Mouse (Mus musculus) hindbrain, embryonic 10.5 days (tissue): ENCODE data around the gene Dcp1b. TPM values are rescaled to one million over a fixed set of nuclear protein-coding genes. Genes with fewer than 3 reads are reported as not detected.

ENCODE experiments used
- DNase-seq: peaks from one replicate; pipeline ENCODE4 v3.0.0-alpha.2; 2017; ENCODE audit warnings: low spot score
- H3K27ac ChIP-seq: fragments of 300-500 bp; sonication (generic); 2 replicates; pipeline ENCODE4 v1.5.1; 2016; ENCODE audit warnings: mild to moderate bottlenecking, moderate library complexity
- H3K27me3 ChIP-seq: fragments of 300-500 bp; sonication (generic); 2 replicates; pipeline ENCODE4 v1.6.1; 2016; ENCODE audit warnings: mild to moderate bottlenecking; ENCODE audit not compliant: poor library complexity, insufficient read depth, severe bottlenecking
- H3K36me3 ChIP-seq: fragments of 300-500 bp; sonication (generic); 2 replicates; pipeline ENCODE4 v1.6.1; 2016; ENCODE audit warnings: mild to moderate bottlenecking, moderate library complexity
- H3K4me1 ChIP-seq: fragments of 300-500 bp; sonication (generic); replicated peaks from 2 replicates; pipeline ENCODE4 v1.6.1; 2016; ENCODE audit warnings: mild to moderate bottlenecking
- H3K4me3 ChIP-seq: fragments of 300-500 bp; sonication (generic); 2 replicates; pipeline ENCODE4 v1.5.1; 2016; ENCODE audit warnings: mild to moderate bottlenecking, moderate library complexity
- H3K9me3 ChIP-seq: fragments of 300-500 bp; sonication (generic); 2 replicates; pipeline ENCODE4 v1.6.1; 2016; ENCODE audit warnings: mild to moderate bottlenecking, moderate library complexity
- WGBS: fragments of 180-500 bp; shearing (Covaris S2); methylation state at CpG from one replicate; pipeline ENCODE4 v1.1.7; 2016; 5-methylcytosine and 5-hydroxymethylcytosine counted together
- polyA plus RNA-seq: library from polyadenylated mRNA; unstranded; fragments of >200 nt; fragmentation: Nextera tagmentation; extraction: Ambion mirVana; gene quantifications from 2 replicates; pipeline ENCODE4 v1.2.1, GENCODE M21; 2016

Gene Dcp1b
- polyA plus RNA-seq, 1 experiment from 2014 or later, result 11.1 TPM

- Histone ChIP-seq H3K27ac (peak overlapping the region; percentile 16; the same call in 1 of the 2 replicates), H3K9me3 (no peaks in the 10 kb centered on the region), H3K4me3 (no peak overlapping the region), H3K27me3 (no peaks in the 10 kb centered on the region), H3K4me1 (no peaks in the 10 kb centered on the region; the same call in 1 of the 2 replicates), H3K36me3 (peaks cover 18% of the 10 kb centered on the region)
- 79% methylated on average over 13 of the region's 13 CpGs for WGBS
- DNase-seq, result no peak
These were observed 49.6 kb downstream of the Dcp1b start for GRCm38 (mm10) chr6:119224451-119225195.

- H3K4me1 ChIP-seq, result no peaks in the 10 kb centered on the region; the same call in 1 of the 2 replicates
- 90% methylated on average over 12 of the region's 12 CpGs for WGBS
- no peak overlapping the region for H3K27ac ChIP-seq
- peaks cover 17% of the 10 kb centered on the region for H3K36me3 ChIP-seq
- no peak for DNase-seq
- H3K4me3 ChIP-seq, result no peak overlapping the region
- H3K9me3 ChIP-seq, result no peaks in the 10 kb centered on the region
- H3K27me3 ChIP-seq, result no peaks in the 10 kb centered on the region
These were observed 50.2 kb downstream of the Dcp1b start for GRCm38 (mm10) chr6:119225226-119225625.

GRCm38 (mm10) chr6:119225731-119226130 is 50.7 kb downstream of the Dcp1b start:
- Histone ChIP-seq H3K27me3 (no peaks in the 10 kb centered on the region), H3K36me3 (peaks cover 16% of the 10 kb centered on the region), H3K4me3 (no peak overlapping the region), H3K9me3 (no peaks in the 10 kb centered on the region), H3K4me1 (no peaks in the 10 kb centered on the region; the same call in 1 of the 2 replicates), H3K27ac (no peak overlapping the region)
- DNase-seq, result no peak
- WGBS, result 90% methylated on average over 6 of the region's 6 CpGs

GRCm38 (mm10) chr6:119227001-119227400 is 51.9 kb downstream of the Dcp1b start:
- DNase-seq, result no peak
- no peaks in the 10 kb centered on the region; the same call in 1 of the 2 replicates for H3K4me1 ChIP-seq
- H3K27me3 ChIP-seq, result no peaks in the 10 kb centered on the region
- peaks cover 5% of the 10 kb centered on the region for H3K36me3 ChIP-seq
- no peak overlapping the region for H3K27ac ChIP-seq
- H3K9me3 ChIP-seq, result no peaks in the 10 kb centered on the region
- H3K4me3 ChIP-seq, result no peak overlapping the region
- WGBS, result 90% methylated on average over 8 of the region's 8 CpGs

GRCm38 (mm10) chr6:119228861-119229603 is 54.0 kb downstream of the Dcp1b start:
- H3K4me1 ChIP-seq, result no peaks in the 10 kb centered on the region; the same call in 1 of the 2 replicates
- H3K9me3 ChIP-seq, result no peaks in the 10 kb centered on the region
- no peak overlapping the region for H3K4me3 ChIP-seq
- H3K27me3 ChIP-seq, result no peaks in the 10 kb centered on the region
- DNase-seq, result no peak
- no peaks in the 10 kb centered on the region for H3K36me3 ChIP-seq
- no peak overlapping the region for H3K27ac ChIP-seq
- WGBS, result 80% methylated on average over 11 of the region's 11 CpGs

- peak; percentile 42 for DNase-seq
- Histone ChIP-seq H3K27ac (no peak overlapping the region), H3K4me1 (peaks cover 20% of the 10 kb centered on the region), H3K9me3 (no peaks in the 10 kb centered on the region), H3K4me3 (no peak overlapping the region), H3K27me3 (no peaks in the 10 kb centered on the region), H3K36me3 (no peaks in the 10 kb centered on the region)
- WGBS, result 45% methylated on average over 3 of the region's 3 CpGs
These were observed 58.0 kb downstream of the Dcp1b start for GRCm38 (mm10) chr6:119233066-119233465.

GRCm38 (mm10) chr6:119235441-119235840 is 60.4 kb downstream of the Dcp1b start:
- Histone ChIP-seq H3K9me3 (no peaks in the 10 kb centered on the region), H3K4me3 (no peak overlapping the region), H3K27ac (no peak overlapping the region), H3K27me3 (no peaks in the 10 kb centered on the region), H3K4me1 (peaks cover 27% of the 10 kb centered on the region), H3K36me3 (no peaks in the 10 kb centered on the region)
- WGBS, result 79% methylated on average over 5 of the region's 5 CpGs
- no peak for DNase-seq

GRCm38 (mm10) chr6:119236241-119236640 is 61.2 kb downstream of the Dcp1b start, which contains the start of gene Cacna2d4:
Cacna2d4 (plus strand) TSS chr6:119236526.
- H3K27ac ChIP-seq, result 0 out of 2 replicates have a peak within 1 kb of the TSS, but pooled peaks have one; percentile 23
- no peaks in the 10 kb centered on the region for H3K36me3 ChIP-seq
- no peak for DNase-seq
- peaks cover 35% of the 10 kb centered on the region for H3K4me1 ChIP-seq
- H3K9me3 ChIP-seq, result no peaks in the 10 kb centered on the region
- 48% methylated on average over 1 of the region's 1 CpGs for WGBS
- no peaks in the 10 kb centered on the region for H3K27me3 ChIP-seq
- H3K4me3 ChIP-seq, result no peak within 1 kb of the TSS

- no peaks in the 10 kb centered on the region for H3K36me3 ChIP-seq
- H3K27ac ChIP-seq, result no peak overlapping the region
- no peak overlapping the region for H3K4me3 ChIP-seq
- WGBS, result 68% methylated on average over 8 of the region's 8 CpGs
- no peaks in the 10 kb centered on the region for H3K9me3 ChIP-seq
- DNase-seq, result no peak
- H3K27me3 ChIP-seq, result no peaks in the 10 kb centered on the region
- peaks cover 44% of the 10 kb centered on the region for H3K4me1 ChIP-seq
These were observed 62.5 kb downstream of the Dcp1b start for GRCm38 (mm10) chr6:119237427-119237989.

- Histone ChIP-seq H3K4me1 (peaks cover 44% of the 10 kb centered on the region), H3K9me3 (no peaks in the 10 kb centered on the region), H3K4me3 (no peak overlapping the region), H3K36me3 (no peaks in the 10 kb centered on the region), H3K27me3 (no peaks in the 10 kb centered on the region), H3K27ac (no peak overlapping the region)
- WGBS, result 82% methylated on average over 5 of the region's 5 CpGs
- no peak for DNase-seq
These were observed 64.4 kb downstream of the Dcp1b start for GRCm38 (mm10) chr6:119239341-119240005.

- 81% methylated on average over 7 of the region's 7 CpGs for WGBS
- peaks cover 44% of the 10 kb centered on the region for H3K4me1 ChIP-seq
- H3K9me3 ChIP-seq, result no peaks in the 10 kb centered on the region
- DNase-seq, result no peak
- no peak overlapping the region for H3K27ac ChIP-seq
- H3K4me3 ChIP-seq, result no peak overlapping the region
- no peaks in the 10 kb centered on the region for H3K36me3 ChIP-seq
- no peaks in the 10 kb centered on the region for H3K27me3 ChIP-seq
These were observed 65.2 kb downstream of the Dcp1b start for GRCm38 (mm10) chr6:119240256-119240655.

- H3K4me3 ChIP-seq, result no peak overlapping the region
- no peak for DNase-seq
- WGBS, result 57% methylated on average over 21 of the region's 21 CpGs
- H3K9me3 ChIP-seq, result peaks cover 5% of the 10 kb centered on the region
- H3K27ac ChIP-seq, result peak overlapping the region; percentile 35; the same call in 1 of the 2 replicates
- H3K36me3 ChIP-seq, result no peaks in the 10 kb centered on the region
- no peaks in the 10 kb centered on the region for H3K27me3 ChIP-seq
- peaks cover 43% of the 10 kb centered on the region for H3K4me1 ChIP-seq
These were observed 66.0 kb downstream of the Dcp1b start for GRCm38 (mm10) chr6:119240871-119241705.
